Mouse (Mus musculus): ENCODE data around the gene Edem2.
A peak's percentile ranks its signal among the peaks of the same experiment; 100 is the strongest.

Gene Edem2

GRCm38 (mm10) chr2:155687746-155688145 is 41.5 kb downstream of the Edem2 start:
- no peak for DNase-seq (ENCODE audit: low spot score)

- DNase-seq (ENCODE audit: low spot score), result no peak
Observed at GRCm38 (mm10) chr2:155686572-155686971, 42.7 kb downstream of the Edem2 start.

DNA sequence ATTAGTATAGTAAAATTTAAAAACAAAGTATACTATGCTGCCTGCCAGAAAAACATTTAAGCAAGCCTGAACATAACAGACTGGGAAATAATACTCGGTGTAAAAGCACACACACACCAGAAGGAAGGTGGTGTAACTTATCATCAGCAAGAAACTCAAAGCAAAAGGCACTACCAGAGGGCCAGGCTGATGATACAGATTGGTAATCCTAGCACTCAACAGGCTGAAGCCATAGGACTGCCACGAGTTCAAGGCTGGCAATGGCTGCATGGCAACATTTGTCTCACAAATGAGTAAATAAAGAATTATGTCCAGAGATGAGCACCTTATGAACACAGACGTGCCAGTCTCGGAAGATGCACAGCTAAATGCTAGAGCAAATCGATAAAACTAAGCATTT is 45.5 kb downstream of the Edem2 start:
- DNase-seq (ENCODE audit: low spot score), result no peak

DNA sequence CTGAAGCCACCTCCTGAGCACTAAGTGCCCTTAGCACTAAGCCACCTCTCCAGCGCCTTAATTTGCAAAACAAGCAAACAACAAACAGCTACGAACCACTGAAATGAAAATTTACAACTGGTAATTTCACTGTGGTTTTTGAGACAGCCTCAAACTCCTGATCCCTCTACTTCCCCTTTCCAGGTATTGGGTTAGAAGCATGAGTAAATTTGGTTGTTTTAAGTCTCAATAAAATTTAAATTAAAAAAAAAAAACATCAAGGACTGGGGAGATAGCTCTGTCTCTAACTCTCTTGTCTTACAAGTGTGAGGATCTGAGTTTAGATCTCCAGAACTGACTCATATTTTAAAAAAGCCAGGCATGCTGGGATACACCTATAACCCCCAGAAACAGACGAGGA is 46.1 kb downstream of the Edem2 start:
- DNase-seq (ENCODE audit: low spot score), result no peak

DNA sequence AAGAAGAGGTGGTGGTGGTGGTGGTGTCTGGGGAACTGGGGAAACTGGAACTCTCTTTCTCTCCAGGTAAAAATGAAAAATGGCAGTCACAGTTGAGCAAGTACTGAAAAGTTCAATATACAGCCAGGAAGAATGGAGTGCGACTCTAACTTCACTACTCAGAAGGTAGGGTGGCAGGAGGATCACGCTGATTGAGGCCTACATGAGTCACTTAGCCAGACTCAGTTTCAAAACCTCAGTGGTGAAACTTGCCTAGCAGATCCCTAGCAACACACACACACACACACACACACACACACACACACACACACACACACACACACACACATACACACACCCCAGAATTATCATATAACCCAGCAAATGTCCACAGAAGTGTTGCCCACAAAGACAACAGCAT is 47.4 kb downstream of the Edem2 start:
- no peak for DNase-seq (ENCODE audit: low spot score)

DNA sequence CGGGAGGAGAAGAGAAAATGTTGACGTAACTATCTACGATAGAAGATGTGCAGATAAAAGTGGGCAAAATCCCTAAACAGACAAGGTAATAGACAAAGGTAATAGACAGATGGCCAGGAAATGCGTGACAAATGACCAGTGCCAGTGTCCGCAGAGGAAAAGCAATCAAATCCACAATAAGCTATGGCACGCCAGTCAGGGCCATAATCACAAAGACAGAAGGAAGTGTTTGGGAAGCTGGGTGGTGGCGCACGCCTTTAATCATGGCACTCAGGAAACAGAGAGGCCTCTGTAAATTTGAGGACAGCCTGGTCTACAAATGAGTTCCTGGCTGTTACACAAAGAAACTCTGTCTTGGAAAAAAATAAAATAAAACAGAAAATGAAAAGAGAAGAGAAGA is 48.1 kb downstream of the Edem2 start:
- no peak for DNase-seq (ENCODE audit: low spot score)

DNA sequence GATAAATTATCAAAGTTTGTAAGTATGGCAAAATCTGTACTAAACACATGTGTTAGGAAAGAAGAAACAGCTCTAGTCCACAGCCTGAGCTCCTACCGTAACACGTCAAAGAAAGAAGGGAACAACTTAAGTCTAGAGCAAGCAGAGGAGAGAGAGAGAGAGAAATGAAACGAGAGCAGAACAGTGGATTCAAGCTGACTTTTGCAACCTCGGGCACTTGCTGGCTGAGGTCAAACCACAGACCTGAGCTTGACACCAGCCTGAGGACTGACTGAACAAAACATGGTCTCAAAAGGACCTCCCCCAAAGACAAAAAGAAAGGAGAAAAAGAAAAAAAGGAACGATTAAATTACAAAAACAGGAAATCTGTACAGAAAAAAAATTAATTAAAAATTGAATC is 48.7 kb downstream of the Edem2 start:
- no peak for DNase-seq (ENCODE audit: low spot score)

- no peak for DNase-seq (ENCODE audit: low spot score)
Observed at GRCm38 (mm10) chr2:155679586-155680110, 49.6 kb downstream of the Edem2 start.

- no peak for DNase-seq (ENCODE audit: low spot score)
Observed at GRCm38 (mm10) chr2:155675118-155675517, 54.2 kb downstream of the Edem2 start.

GRCm38 (mm10) chr2:155673546-155673945 is 55.7 kb downstream of the Edem2 start:
- peak; percentile 72 for DNase-seq (ENCODE audit: low spot score)

DNA sequence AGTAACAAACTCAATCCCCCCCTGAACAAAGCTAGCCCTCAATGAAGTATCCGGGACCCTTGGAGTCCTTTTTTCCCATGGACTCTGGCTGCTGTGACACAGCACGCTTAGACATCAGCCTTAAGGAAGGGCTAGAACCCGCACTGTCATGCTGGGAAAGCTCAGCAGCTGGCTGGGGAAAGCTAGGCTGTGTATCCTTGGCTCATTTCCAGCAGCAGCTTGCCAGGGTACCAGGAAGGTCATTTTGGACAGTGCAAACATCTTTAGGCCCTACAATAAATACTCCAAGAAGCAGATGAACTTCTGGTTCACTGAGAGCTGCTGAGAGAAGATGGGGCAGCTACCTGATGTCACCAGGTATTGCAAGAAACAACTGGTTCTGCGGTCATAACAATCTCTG is 58.0 kb downstream of the Edem2 start:
- no peak for DNase-seq (ENCODE audit: low spot score)

DNA sequence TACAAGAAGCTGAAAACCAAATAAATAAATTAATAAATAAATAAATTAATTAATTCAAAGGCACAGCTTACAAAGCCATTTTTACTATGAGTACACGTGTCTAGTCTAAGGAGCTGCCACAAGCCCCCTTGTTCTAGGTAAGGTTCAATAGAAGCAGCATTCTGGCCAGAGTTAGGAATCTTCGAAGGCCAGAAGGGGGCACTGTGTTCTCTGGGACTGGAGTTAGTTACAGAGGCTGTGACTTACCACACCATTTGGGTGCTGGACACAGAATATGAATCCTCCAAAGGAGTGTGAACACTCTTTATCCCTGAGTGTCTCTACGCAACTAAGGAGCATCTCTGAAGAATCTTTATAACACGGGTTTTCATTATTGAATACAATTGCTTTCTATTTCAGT is 60.8 kb downstream of the Edem2 start:
- DNase-seq (ENCODE audit: low spot score), result peak; percentile 58

DNA sequence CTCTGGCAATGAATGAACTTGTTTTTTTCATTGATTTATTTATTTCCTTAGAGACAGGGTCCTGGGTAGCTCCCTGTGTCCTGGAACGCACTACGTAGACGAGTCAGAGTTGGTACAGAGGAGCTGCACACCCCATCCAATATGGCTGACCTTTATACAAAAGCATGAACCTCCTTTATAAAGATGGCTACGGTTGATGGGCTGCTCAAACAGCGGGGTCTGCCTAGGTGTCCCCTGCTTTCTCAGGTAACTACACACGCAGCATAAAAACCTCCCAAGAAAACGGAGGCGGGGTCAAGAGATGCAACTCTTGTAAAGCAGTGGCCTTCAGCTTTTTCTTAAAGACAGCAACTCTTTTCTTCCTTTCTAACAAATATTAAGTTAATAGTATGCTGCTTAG is 61.4 kb downstream of the Edem2 start:
- DNase-seq (ENCODE audit: low spot score), result no peak

DNA sequence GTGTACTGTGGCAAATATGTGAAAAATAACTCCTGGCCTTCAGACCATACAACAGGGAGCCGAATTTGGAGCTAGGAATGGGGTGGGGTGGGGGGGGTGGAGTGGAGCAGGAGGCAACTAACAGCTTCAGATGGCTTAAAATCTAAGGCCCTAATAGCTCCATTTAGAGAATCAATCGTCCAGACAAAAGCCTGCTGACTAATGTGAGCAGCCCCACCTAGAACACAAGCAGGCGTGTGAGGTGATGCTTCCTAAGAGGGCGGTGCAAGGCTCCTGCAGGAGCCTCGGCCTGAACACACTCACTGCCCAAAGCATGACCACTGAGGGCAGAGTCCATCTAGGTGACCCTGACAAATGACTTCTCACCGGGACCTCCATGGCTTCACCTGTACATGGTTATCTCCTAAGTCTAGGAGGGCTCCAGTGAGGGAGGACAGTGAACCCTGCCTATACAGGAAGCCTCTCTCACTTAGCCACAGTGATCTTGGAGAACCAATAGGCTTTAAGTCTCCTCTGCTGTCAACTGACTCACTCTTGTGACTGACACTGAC is 65.3 kb downstream of the Edem2 start:
- DNase-seq (ENCODE audit: low spot score), result no peak

DNA sequence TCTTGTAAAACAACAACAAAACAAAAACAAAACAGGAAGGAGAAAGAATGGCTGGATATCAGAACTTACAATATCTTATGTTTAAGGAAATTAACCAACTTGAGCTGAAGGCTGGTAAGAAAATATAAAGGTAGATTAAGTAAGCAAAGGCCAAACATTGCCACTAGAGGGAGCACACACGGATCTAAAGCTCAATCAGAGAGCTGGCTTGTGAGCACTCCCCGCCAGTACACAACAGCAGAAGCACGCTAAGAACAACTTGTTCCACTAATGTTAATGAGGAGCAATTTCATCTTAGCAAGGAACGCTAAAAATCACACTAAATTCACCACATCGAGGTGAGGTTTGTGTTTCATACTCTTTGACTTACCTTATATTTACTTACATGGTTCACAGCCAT is 66.2 kb downstream of the Edem2 start:
- DNase-seq (ENCODE audit: low spot score), result peak; percentile 39

DNA sequence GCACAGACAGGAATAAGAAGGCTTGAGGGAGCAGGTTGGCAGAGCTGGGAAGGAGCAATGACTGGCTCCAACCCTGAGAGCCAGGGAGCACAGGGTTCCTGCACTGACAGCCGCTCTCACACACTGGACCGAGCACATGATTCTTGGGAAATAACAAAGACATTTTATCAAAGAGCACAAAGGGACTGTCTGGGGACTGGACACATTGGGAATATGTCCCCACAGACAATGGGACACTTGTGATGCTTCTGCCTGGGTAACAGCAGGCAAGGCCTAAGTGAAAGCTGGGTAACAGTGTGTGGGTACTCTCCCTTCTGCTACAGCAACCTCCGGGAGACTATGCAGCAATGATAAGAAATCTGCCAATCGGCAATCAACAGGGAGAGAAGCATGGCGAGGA is 66.9 kb downstream of the Edem2 start:
- no peak for DNase-seq (ENCODE audit: low spot score)

- peak; percentile 63 for DNase-seq (ENCODE audit: low spot score)
Observed at GRCm38 (mm10) chr2:155655759-155656372, 73.4 kb downstream of the Edem2 start.

GRCm38 (mm10) chr2:155652618-155653017 is 76.7 kb downstream of the Edem2 start:
- no peak for DNase-seq (ENCODE audit: low spot score)
